Comparison of ENCODE assay signal across 12 mouse cellular contexts in genomic region chr2:6505979-6506811, GRCm38 (mm10).
A peak's percentile ranks its signal among the peaks of the same experiment; 100 is the strongest.
DNase-seq lines count a peak whose midpoint lies in the region; ATAC-seq and TF ChIP-seq lines count a peak whose summit lies in the region.
"Had no signal": no experiment of that assay in that cellular context is flagged by ENCODE, and none has a peak within 500 bp of the region (broad histone marks: within the 10 kb centered on the region; RNA-seq: fewer than 3 reads in every experiment).

No protein-coding gene starts in this region.

- TF ChIP-seq CTCF in cerebellum, adult 2 months (IDR thresholded peaks at IDR 0.05; ENCODE audit: borderline replicate concordance, insufficient read depth, low read depth, low read length): no peak

- TF ChIP-seq POLR2A in cerebellum, adult 2 months (IDR thresholded peaks at IDR 0.05; ENCODE audit: borderline replicate concordance, insufficient read depth, low read length): no peak

- peak; percentile 70 for ATAC-seq in forebrain, embryonic 11.5 days (replicated peaks; ENCODE audit: low FRiP score)
- peak; percentile 96 for ATAC-seq in neural tube, embryonic 12.5 days (ENCODE audit: low FRiP score, low read depth)

- H3K27me3 ChIP-seq in forebrain, embryonic 11.5 days (ENCODE audit: control insufficient read depth, insufficient read depth, low read length): no peaks in the 10 kb centered on the region
- no peaks in the 10 kb centered on the region for H3K27me3 ChIP-seq in limb, embryonic 10.5 days (ENCODE audit: low read depth, poor library complexity, severe bottlenecking)
- H3K27me3 ChIP-seq in neural tube, embryonic 12.5 days (replicated peaks): no peaks in the 10 kb centered on the region
- H3K27me3 ChIP-seq in cerebellum, adult 2 months (ENCODE audit: control insufficient read depth, insufficient read depth, low read length): no peaks in the 10 kb centered on the region

- no peak overlapping the region for H3K4me3 ChIP-seq in forebrain, embryonic 11.5 days (ENCODE audit: low read depth, low read length)
- H3K4me3 ChIP-seq in limb, embryonic 10.5 days: no peak overlapping the region
- H3K4me3 ChIP-seq in neural tube, embryonic 12.5 days: no peak overlapping the region
- H3K4me3 ChIP-seq in cerebellum, adult 2 months (replicated peaks; ENCODE audit: insufficient read depth, low read depth, low read length): no peak overlapping the region
- H3K4me3 ChIP-seq: gastrocnemius, adult 2 months; left cerebral cortex, adult 2 months had no signal

- no peaks in the 10 kb centered on the region for H3K9me3 ChIP-seq in forebrain, embryonic 11.5 days (ENCODE audit: control insufficient read depth, low read length)
- H3K9me3 ChIP-seq in limb, embryonic 10.5 days (replicated peaks): no peaks in the 10 kb centered on the region
- no peaks in the 10 kb centered on the region for H3K9me3 ChIP-seq in neural tube, embryonic 12.5 days
- H3K9me3 ChIP-seq: G1E had no signal

- H3K4me1 ChIP-seq in forebrain, embryonic 11.5 days (replicated peaks; ENCODE audit: control insufficient read depth, insufficient read depth, low read length): 0 out of 2 replicates have a peak, but pooled peaks cover 2% of the 10 kb centered on the region
- H3K4me1 ChIP-seq in limb, embryonic 10.5 days: peaks cover 31% of the 10 kb centered on the region
- H3K4me1 ChIP-seq in neural tube, embryonic 12.5 days: peaks cover 21% of the 10 kb centered on the region
- no peaks in the 10 kb centered on the region for H3K4me1 ChIP-seq in cerebellum, adult 2 months (ENCODE audit: control insufficient read depth, insufficient read depth, low read length)

- H3K9ac ChIP-seq in forebrain, embryonic 11.5 days (ENCODE audit: low read length): no peak overlapping the region
- H3K9ac ChIP-seq in neural tube, embryonic 12.5 days: no peak overlapping the region
- H3K9ac ChIP-seq: lung, embryonic 14.5 days had no signal

- no peak overlapping the region for H3K27ac ChIP-seq in forebrain, embryonic 11.5 days (ENCODE audit: low read depth, low read length)
- H3K27ac ChIP-seq in limb, embryonic 10.5 days: peak overlapping the region; percentile 78
- H3K27ac ChIP-seq in neural tube, embryonic 12.5 days: peak overlapping the region; percentile 37; the same call in 1 of the 2 replicates
- H3K27ac ChIP-seq in cerebellum, adult 2 months (ENCODE audit: insufficient read depth, low read length): no peak overlapping the region
- H3K27ac ChIP-seq: gastrocnemius, adult 2 months; left cerebral cortex, adult 2 months had no signal

- peak; percentile 27 for DNase-seq in embryo, embryonic 9.5 days (ENCODE audit: extremely low spot score)
- peak; percentile 55 for DNase-seq in forebrain, embryonic 11.5 days (ENCODE audit: low spot score)
- peak; percentile 65 for DNase-seq in limb, embryonic 10.5 days (ENCODE audit: low spot score)
- DNase-seq in cerebellum, adult 2 months: no peak
- DNase-seq in layer of hippocampus, postnatal 14 days (ENCODE audit: low spot score in 2 of 2): no peak
- no peak for DNase-seq in cerebellum, adult 11 months
- DNase-seq: adrenal gland, adult 8-10 months; gastrocnemius, adult 2 months; lung, embryonic 14.5 days had no signal

- WGBS in forebrain, embryonic 11.5 days: 52% methylated on average over 13 of the region's 13 CpGs
- WGBS in limb, embryonic 10.5 days: 35% methylated on average over 13 of the region's 13 CpGs
- 26% methylated on average over 13 of the region's 13 CpGs for WGBS in neural tube, embryonic 12.5 days
- 61% methylated on average over 13 of the region's 13 CpGs for WGBS in cerebellum, adult 2 months

- H3K36me3 ChIP-seq in forebrain, embryonic 11.5 days (ENCODE audit: control insufficient read depth, insufficient read depth, low read length): no peaks in the 10 kb centered on the region
- no peaks in the 10 kb centered on the region for H3K36me3 ChIP-seq in limb, embryonic 10.5 days
- no peaks in the 10 kb centered on the region for H3K36me3 ChIP-seq in neural tube, embryonic 12.5 days
- H3K36me3 ChIP-seq: G1E had no signal

- H3K4me2 ChIP-seq in forebrain, embryonic 11.5 days (ENCODE audit: low read depth, low read length, severe bottlenecking): no peak overlapping the region
- H3K4me2 ChIP-seq in neural tube, embryonic 12.5 days (replicated peaks): peak overlapping the region; percentile 16; the same call in 1 of the 2 replicates
- H3K4me2 ChIP-seq: lung, embryonic 14.5 days had no signal

Comparison
In these comparisons a context has a peak if more than half of its experiments do, and no peak if none do; other contexts are left out.
1. DNase-seq: peak in embryo, embryonic 9.5 days (single experiment), forebrain, embryonic 11.5 days (single experiment) and limb, embryonic 10.5 days (single experiment); none in cerebellum, adult 2 months (0 of 2), layer of hippocampus, postnatal 14 days (0 of 2) and cerebellum, adult 11 months (single experiment).
2. H3K27ac ChIP-seq: peak in limb, embryonic 10.5 days (single experiment) and neural tube, embryonic 12.5 days (single experiment); none in forebrain, embryonic 11.5 days (single experiment) and cerebellum, adult 2 months (single experiment).